Mouse (Mus musculus) liver, adult 2 months (tissue): ENCODE results near the gene Rab2b. TPM values are rescaled to one million over a fixed set of nuclear protein-coding genes. Genes with fewer than 3 reads are reported as not detected.
A peak's percentile ranks its signal among the peaks of the same experiment; 100 is the strongest.

Experiments
- DNase-seq: peaks from one replicate; pipeline ENCODE4 v3.0.0-alpha.2; 2011; ENCODE audit warnings: low read depth, low spot score; ENCODE audit errors: extremely low read depth
- H3K27ac ChIP-seq: fragments of 200-500 bp; replicated peaks from 2 replicates; pipeline ENCODE4 v1.5.1; 2012; ENCODE audit warnings: low read depth, mild to moderate bottlenecking, control low read depth, inconsistent platforms, low read length; ENCODE audit not compliant: insufficient read depth
- H3K27me3 ChIP-seq: fragments of 200-500 bp; 2 replicates; pipeline ENCODE4 v1.6.1; 2012; ENCODE audit warnings: mild to moderate bottlenecking, moderate library complexity, low read length, inconsistent platforms; ENCODE audit not compliant: control insufficient read depth, insufficient read depth
- H3K36me3 ChIP-seq: fragments of 200-500 bp; 2 replicates; pipeline ENCODE4 v1.6.1; 2012; ENCODE audit warnings: low read length, inconsistent platforms; ENCODE audit not compliant: control insufficient read depth, insufficient read depth
- H3K4me1 ChIP-seq: fragments of 200-500 bp; 2 replicates; pipeline ENCODE4 v1.6.1; 2011; ENCODE audit warnings: low read length; ENCODE audit not compliant: control insufficient read depth, insufficient read depth
- H3K4me3 ChIP-seq: fragments of 200-500 bp; 2 replicates; pipeline ENCODE4 v1.5.1; 2011; ENCODE audit warnings: low read depth, mild to moderate bottlenecking, control low read depth, low read length, moderate library complexity; ENCODE audit not compliant: insufficient read depth
- H3K79me2 ChIP-seq: fragments of 200-500 bp; 2 replicates; pipeline ENCODE4 v1.6.1; 2012; ENCODE audit warnings: inconsistent platforms, mild to moderate bottlenecking, low read length, moderate library complexity; ENCODE audit not compliant: control insufficient read depth, insufficient read depth
- H3K9ac ChIP-seq: fragments of 200-500 bp; 2 replicates; pipeline ENCODE4 v1.6.1; 2012; ENCODE audit warnings: low read depth, mild to moderate bottlenecking, control low read depth, inconsistent platforms, low read length
- CTCF ChIP-seq: fragments of 200-500 bp; IDR thresholded peaks from 2 replicates; pipeline ENCODE4 v1.5.1; 2011; ENCODE audit warnings: low read depth, low read length, control low read depth
- POLR2A ChIP-seq: fragments of 200-500 bp; IDR thresholded peaks from 2 replicates; pipeline ENCODE4 v1.6.1; 2011; ENCODE audit warnings: low read length, control low read depth; ENCODE audit not compliant: insufficient read depth; ENCODE audit errors: extremely low read depth
- WGBS: fragments of 180-500 bp; shearing (Covaris S2); methylation state at CpG from one replicate; pipeline ENCODE4 v1.1.7; 2018; 5-methylcytosine and 5-hydroxymethylcytosine counted together
- polyA plus RNA-seq: library from polyadenylated mRNA; depleted of rRNA; stranded (reverse); fragments of >200 nt; gene quantifications from 2 replicates; pipeline ENCODE4 v1.2.3, GENCODE M21; 2012
- total RNA-seq: library from RNA; depleted of rRNA; stranded (reverse); fragments of >200 nt; gene quantifications from 2 replicates; pipeline ENCODE4 v1.2.3, GENCODE M21; 2014

Rab2b gene
- total and polyA plus RNA-seq, 2 experiments, result 1.3 to 2.3 TPM

DNA sequence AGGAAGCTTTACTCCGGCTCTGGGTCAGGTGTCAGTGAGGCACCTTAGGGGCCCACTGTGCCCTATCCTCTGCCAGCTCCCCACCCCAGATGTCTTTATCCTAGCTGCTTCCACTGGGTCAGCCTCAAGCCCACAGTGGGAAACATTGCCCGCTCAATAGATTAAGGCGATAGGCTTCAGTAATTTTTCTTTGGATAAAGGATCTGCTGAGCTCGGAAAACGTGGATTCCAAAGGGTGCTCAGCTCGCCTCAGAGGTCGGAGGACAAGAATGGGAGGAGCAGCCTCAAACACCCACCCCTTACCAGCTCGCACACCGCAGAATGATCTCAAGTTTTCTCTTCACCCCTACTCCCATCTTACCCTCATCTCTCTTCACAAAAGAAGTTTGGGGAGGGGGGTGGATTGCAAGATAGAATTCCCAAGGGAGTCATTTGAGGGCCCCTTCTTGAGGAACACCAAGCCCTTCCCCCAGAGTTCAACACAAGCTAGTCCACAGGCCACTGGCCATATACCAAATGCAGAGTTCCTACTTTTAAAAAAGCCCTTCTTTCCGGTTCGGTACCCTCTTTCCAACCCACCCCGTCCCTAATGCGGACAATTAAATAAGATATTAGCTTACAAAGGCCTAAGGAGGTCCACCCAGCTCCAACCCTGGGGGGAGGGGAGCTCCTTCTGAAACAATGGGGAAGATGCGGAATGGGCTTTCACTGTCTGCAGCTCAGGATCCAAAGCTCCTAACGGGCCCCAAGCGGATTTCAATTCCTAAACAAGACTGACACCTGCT is 37.3 kb upstream of the Rab2b start:
- peak; percentile 36 for DNase-seq
- Histone ChIP-seq H3K4me1 (no peaks in the 10 kb centered on the region), H3K36me3 (no peaks in the 10 kb centered on the region), H3K79me2 (no peaks in the 10 kb centered on the region), H3K9ac (peak overlapping the region; percentile 38; the same call in 1 of the 2 replicates), H3K4me3 (peak overlapping the region; percentile 90), H3K27ac (no peak overlapping the region), H3K27me3 (no peaks in the 10 kb centered on the region)
- TF ChIP-seq POLR2A, result no peak
- no peak for TF ChIP-seq CTCF
- WGBS, result 35% methylated on average over 16 of the region's 16 CpGs

DNA sequence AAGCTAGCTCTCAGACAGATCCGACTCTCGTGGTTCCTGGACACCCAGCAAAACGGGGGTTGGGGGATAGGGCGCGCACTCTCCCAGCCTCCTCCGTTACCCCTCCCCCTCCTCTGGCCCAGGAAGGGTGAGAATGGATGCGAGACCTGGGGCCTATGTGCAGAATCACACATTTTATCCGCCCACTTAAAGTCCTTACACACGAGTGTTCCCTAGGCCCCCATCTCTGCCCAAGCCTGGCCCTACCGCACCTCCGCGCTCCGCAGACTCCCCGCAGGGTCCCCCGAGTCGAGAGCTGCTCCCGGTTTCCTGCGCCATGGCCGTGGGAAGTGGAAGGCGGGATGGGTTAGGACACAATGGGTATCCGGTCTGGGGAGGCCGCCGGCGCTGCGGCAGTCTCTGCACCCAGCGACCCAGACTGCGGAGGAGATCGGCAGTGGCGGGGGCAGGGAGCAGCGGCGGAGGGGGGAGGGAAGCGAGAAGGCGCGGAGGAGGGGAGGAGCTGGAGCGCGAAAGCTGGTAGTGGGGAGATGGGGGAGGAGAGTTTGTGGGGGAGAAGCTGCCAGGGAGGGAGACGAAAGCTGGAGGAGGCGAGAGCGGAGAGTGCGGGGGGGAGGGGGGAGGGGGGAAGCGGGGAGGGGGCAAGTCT is 36.6 kb upstream of the Rab2b start:
- under 1% methylated on average over 34 of the region's 41 CpGs for WGBS
- TF ChIP-seq POLR2A, result peak; percentile 51; the same call in 1 of the 2 replicates
- TF ChIP-seq CTCF, result no peak
- H3K4me1 ChIP-seq, result no peaks in the 10 kb centered on the region
- peak overlapping the region; percentile 86 for H3K9ac ChIP-seq
- no peaks in the 10 kb centered on the region for H3K27me3 ChIP-seq
- H3K4me3 ChIP-seq, result peak overlapping the region; percentile 90
- H3K79me2 ChIP-seq, result no peaks in the 10 kb centered on the region
- peak; percentile 21 for DNase-seq
- H3K27ac ChIP-seq, result peak overlapping the region; percentile 24
- no peaks in the 10 kb centered on the region for H3K36me3 ChIP-seq

DNA sequence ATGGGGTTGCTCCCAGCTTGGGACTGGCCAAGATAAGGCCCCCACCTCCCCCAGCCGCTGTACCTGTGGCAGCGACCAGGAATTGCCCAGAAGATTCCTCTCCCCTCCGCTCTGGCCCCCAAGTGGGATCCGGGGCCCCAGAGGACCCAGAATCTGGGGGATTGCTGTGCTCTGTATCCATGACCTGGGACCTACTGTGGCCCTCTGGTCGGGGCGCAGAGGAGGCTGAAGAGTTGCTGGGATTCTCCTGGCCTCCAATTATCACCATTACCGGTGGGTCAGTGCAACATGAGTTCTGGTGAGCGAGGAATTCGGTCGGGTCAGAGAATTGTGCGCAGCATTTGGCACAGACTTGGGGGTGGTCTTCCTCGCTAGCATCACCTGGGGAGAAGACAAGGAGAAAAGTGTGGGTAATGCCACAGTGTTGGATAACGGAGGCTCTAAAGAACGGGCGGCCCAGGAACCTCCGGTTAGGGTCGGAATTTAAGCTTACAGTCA is 36.0 kb upstream of the Rab2b start:
- H3K4me3 ChIP-seq, result peak overlapping the region; percentile 90
- DNase-seq, result no peak
- 23% methylated on average over 17 of the region's 17 CpGs for WGBS
- TF ChIP-seq CTCF, result no peak
- TF ChIP-seq POLR2A, result no peak
- H3K79me2 ChIP-seq, result no peaks in the 10 kb centered on the region
- H3K27ac ChIP-seq, result no peak overlapping the region
- H3K9ac ChIP-seq, result peak overlapping the region; percentile 86
- no peaks in the 10 kb centered on the region for H3K36me3 ChIP-seq
- no peaks in the 10 kb centered on the region for H3K4me1 ChIP-seq
- H3K27me3 ChIP-seq, result no peaks in the 10 kb centered on the region

DNA sequence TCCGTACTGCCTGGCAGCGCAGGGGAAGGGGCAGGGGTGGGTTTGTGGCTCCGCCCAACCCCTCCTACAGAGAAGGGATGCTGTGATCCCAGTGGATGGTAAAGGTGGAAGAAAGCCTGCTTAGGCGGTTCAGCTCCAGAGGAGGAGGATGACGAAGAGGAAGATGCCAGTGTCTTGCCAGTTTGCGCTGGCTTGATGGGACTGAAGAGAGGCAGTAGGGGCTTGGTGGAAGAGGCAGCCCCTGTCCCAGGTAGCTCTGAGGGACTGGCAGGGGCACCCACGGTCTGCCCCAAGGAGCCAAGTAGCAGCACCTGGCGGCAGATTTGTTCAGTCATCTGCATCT is 35.4 kb upstream of the Rab2b start:
- Histone ChIP-seq H3K4me1 (no peaks in the 10 kb centered on the region), H3K36me3 (no peaks in the 10 kb centered on the region), H3K9ac (no peak overlapping the region), H3K27me3 (no peaks in the 10 kb centered on the region), H3K79me2 (no peaks in the 10 kb centered on the region), H3K4me3 (no peak overlapping the region), H3K27ac (no peak overlapping the region)
- no peak for TF ChIP-seq CTCF
- no peak for TF ChIP-seq POLR2A
- WGBS, result 89% methylated on average over 8 of the region's 8 CpGs
- no peak for DNase-seq

DNA sequence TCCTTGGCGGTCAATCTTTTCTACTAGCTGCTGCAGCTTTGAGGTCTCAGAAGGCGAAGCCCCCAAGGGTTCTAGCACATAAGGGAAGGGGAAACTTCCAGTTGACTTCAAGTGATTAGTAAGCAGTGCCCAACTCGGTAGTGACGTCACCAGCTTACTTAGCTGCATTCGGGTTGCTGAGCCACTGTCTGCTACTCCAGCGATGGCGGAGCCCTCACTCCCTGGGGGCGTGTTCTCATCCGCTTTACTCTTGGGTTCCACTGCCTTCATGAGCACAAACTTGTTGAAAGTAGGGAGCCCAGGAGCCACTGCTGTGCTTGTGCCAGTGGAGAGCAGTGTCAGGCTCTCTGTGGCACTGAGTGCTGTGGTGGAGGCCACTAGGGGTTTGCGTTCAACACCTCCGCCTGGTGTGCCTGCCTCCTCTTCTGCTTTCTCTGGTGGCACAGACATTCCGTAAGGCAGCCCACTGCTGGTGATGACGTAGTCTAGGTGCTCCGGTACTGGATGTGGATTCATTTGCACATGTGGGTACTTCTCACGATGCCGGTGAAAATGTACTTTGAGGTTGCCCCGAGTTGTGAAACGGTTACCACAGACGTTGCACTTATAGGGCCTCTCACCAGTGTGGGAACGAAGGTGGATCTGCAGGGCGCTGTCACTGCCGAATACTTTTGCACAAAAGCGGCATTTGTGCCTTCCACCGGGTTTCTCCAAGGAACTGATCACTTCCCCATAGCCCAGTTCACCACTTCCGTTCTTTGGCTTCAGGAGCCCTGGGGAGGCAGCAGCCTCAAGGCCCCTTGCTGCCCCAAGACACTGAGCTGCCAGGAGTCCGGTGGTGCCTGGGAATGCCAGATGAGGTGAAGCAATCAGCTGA is 34.8 kb upstream of the Rab2b start:
- DNase-seq, result no peak
- WGBS, result 91% methylated on average over 26 of the region's 26 CpGs
- Histone ChIP-seq H3K4me3 (no peak overlapping the region), H3K27me3 (no peaks in the 10 kb centered on the region), H3K79me2 (no peaks in the 10 kb centered on the region), H3K27ac (no peak overlapping the region), H3K4me1 (no peaks in the 10 kb centered on the region), H3K36me3 (no peaks in the 10 kb centered on the region), H3K9ac (no peak overlapping the region)
- TF ChIP-seq CTCF, result no peak
- TF ChIP-seq POLR2A, result no peak
